Mouse (Mus musculus) liver, embryonic 14.5 days (tissue): ENCODE data around the gene Nxnl1. TPM values are rescaled to one million over a fixed set of nuclear protein-coding genes. Genes with fewer than 3 reads are reported as not detected.
A peak's percentile ranks its signal among the peaks of the same experiment; 100 is the strongest.
"Not testable (repeated sequence)": the region's sequence is repeated elsewhere in the genome, so short reads cannot be mapped to it uniquely, and the experiment has no call there.

Experiments used
- ATAC-seq: fragments of 200-750 bp; cut with Nextera tagmentation; 2 replicates; pipeline ENCODE4 v1.8.0; 2017; ENCODE audit warnings: moderate number of reproducible peaks, mild to moderate bottlenecking, moderate library complexity; ENCODE audit not compliant: insufficient read depth
- DNase-seq, 3 experiments: peaks; one replicate each; pipeline ENCODE4 v3.0.0-alpha.2; 2012 to 2013; ENCODE audit warnings: low read depth in 3 of 3, low spot score in 3 of 3
- H3K27ac ChIP-seq: fragments of 300-500 bp; sonication (generic); 2 replicates; pipeline ENCODE4 v1.5.1; 2014; ENCODE audit warnings: moderate library complexity, mild to moderate bottlenecking, control low read depth, inconsistent platforms
- H3K27me3 ChIP-seq: fragments of 300-500 bp; sonication (generic); 2 replicates; pipeline ENCODE4 v1.6.1; 2014; ENCODE audit warnings: mild to moderate bottlenecking, low read length, moderate library complexity; ENCODE audit not compliant: control insufficient read depth, insufficient read depth
- H3K36me3 ChIP-seq: fragments of 300-500 bp; sonication (generic); replicated peaks from 2 replicates; pipeline ENCODE4 v1.6.1; 2014; ENCODE audit warnings: low read depth; ENCODE audit not compliant: control insufficient read depth, insufficient read depth
- H3K4me1 ChIP-seq, 2 experiments: fragments of 200-500 bp in 1 of 2; fragments of 300-500 bp in 1 of 2; sonication (generic) in 1 of 2; replicated peaks; 2 replicates each; pipeline ENCODE4 v1.6.1; 2012 to 2014; ENCODE audit warnings: antibody characterized with exemption in 1 of 2, inconsistent platforms in 1 of 2, low read length in 1 of 2; ENCODE audit not compliant: control insufficient read depth in 2 of 2, insufficient read depth in 2 of 2
- H3K4me2 ChIP-seq: fragments of 300-500 bp; sonication (generic); 2 replicates; pipeline ENCODE4 v1.6.1; 2014; ENCODE audit warnings: low read depth, mild to moderate bottlenecking, control low read depth, moderate library complexity
- H3K4me3 ChIP-seq, 2 experiments: fragments of 200-500 bp in 1 of 2; fragments of 300-500 bp in 1 of 2; sonication (generic) in 1 of 2; 2 replicates each; pipeline ENCODE4 v1.5.1; 2012 to 2014; ENCODE audit warnings: low read depth in 2 of 2, low read length in 2 of 2, mild to moderate bottlenecking in 2 of 2, control low read depth in 1 of 2, inconsistent platforms in 1 of 2, moderate library complexity in 1 of 2; ENCODE audit not compliant: insufficient read depth in 1 of 2
- H3K9ac ChIP-seq: fragments of 300-500 bp; sonication (generic); replicated peaks from 2 replicates; pipeline ENCODE4 v1.6.1; 2014; ENCODE audit warnings: mild to moderate bottlenecking, control low read depth, moderate library complexity
- H3K9me3 ChIP-seq: fragments of 300-500 bp; sonication (generic); 2 replicates; pipeline ENCODE4 v1.6.1; 2016; ENCODE audit warnings: low read length, mixed read lengths; ENCODE audit not compliant: control insufficient read depth
- CTCF ChIP-seq: IDR thresholded peaks from 2 replicates; pipeline ENCODE4 v1.5.1; 2016; ENCODE audit warnings: antibody characterized with exemption, low read depth, control low read depth
- EP300 ChIP-seq: IDR thresholded peaks from 2 replicates; pipeline ENCODE4 v1.6.1; 2016; ENCODE audit warnings: antibody characterized with exemption, low read depth
- WGBS: fragments of 180-500 bp; shearing (Covaris S2); extraction: QIAGEN DNeasy Blood & Tissue Kit; methylation state at CpG from one replicate; pipeline ENCODE4 v1.1.7; 2014; ENCODE audit not compliant: insufficient replicate concordance; 5-methylcytosine and 5-hydroxymethylcytosine counted together
- polyA plus RNA-seq, 2 experiments: library from polyadenylated mRNA; depleted of rRNA in 1 of 2; stranded (reverse) in 1 of 2; unstranded in 1 of 2; fragments of >200 nt; fragmentation: Nextera tagmentation in 1 of 2; extraction: Ambion mirVana in 1 of 2; gene quantifications; 2 replicates each; pipeline versions ENCODE4 v1.2.1 to v1.2.3; 2012 to 2014

Nxnl1 gene
- polyA plus RNA-seq, 2 experiments = 0.06 TPM; not detected in 1

- peak; percentile 96 for TF ChIP-seq CTCF
- TF ChIP-seq EP300 = no peak
- H3K4me2 ChIP-seq = no peak overlapping the region
Measured at GRCm38 (mm10) chr8:71521634-71522033, 44.8 kb downstream of the Nxnl1 start.

GRCm38 (mm10) chr8:71519037-71519825 lies 47.2 kb downstream of the Nxnl1 start:
- H3K27ac ChIP-seq, H3K27me3 ChIP-seq, H3K9ac ChIP-seq, H3K4me3 ChIP-seq, H3K4me1 ChIP-seq, H3K36me3 ChIP-seq, H3K4me2 ChIP-seq, H3K9me3 ChIP-seq, ATAC-seq: not testable (repeated sequence)
- whole genome bisulfite sequencing = 27% methylated on average over 10 of the region's 10 CpGs
- peak; percentile 60 for TF ChIP-seq CTCF
- peak in 2 of 3 experiments; percentile 23 to 55 for DNase-seq

More at GRCm38 (mm10) chr8:71521634-71522033, 44.8 kb downstream of the Nxnl1 start:
- WGBS = 3% methylated on average over 17 of the region's 17 CpGs
- Histone ChIP-seq H3K27ac (no peak overlapping the region), H3K9ac (no peak overlapping the region), H3K36me3 (no peaks in the 10 kb centered on the region), H3K4me3 (no peak overlapping the region), H3K9me3 (no peaks in the 10 kb centered on the region), H3K4me1 (no peaks in the 10 kb centered on the region; a peak in 1 of 4 replicates), H3K27me3 (peaks cover 15% of the 10 kb centered on the region)
- DNase-seq = peak; percentile 66 to 75 (median 69)
- ATAC-seq = peak; percentile 75

GRCm38 (mm10) chr8:71516786-71517185 lies 49.6 kb downstream of the Nxnl1 start:
- 39% methylated on average over 6 of the region's 6 CpGs for WGBS

GRCm38 (mm10) chr8:71515043-71515442 lies 51.4 kb downstream of the Nxnl1 start:
- H3K9me3 ChIP-seq = no peaks in the 10 kb centered on the region
- no peak overlapping the region for H3K4me2 ChIP-seq
- TF ChIP-seq CTCF (peak; percentile 26; the same call in 1 of the 2 replicates), EP300 (no peak)
- H3K4me3 ChIP-seq = no peak overlapping the region
- no peak for ATAC-seq
- peaks cover 5 to 7% of the 10 kb centered on the region in 2 experiments; a peak in 3 of 4 replicates for H3K4me1 ChIP-seq
- H3K36me3 ChIP-seq = no peaks in the 10 kb centered on the region
- no peak for DNase-seq
- WGBS = 62% methylated on average over 5 of the region's 5 CpGs
- H3K9ac ChIP-seq = no peak overlapping the region
- no peak overlapping the region for H3K27ac ChIP-seq
- H3K27me3 ChIP-seq = no peaks in the 10 kb centered on the region

More at GRCm38 (mm10) chr8:71516786-71517185, 49.6 kb downstream of the Nxnl1 start:
- no peak for DNase-seq
- no peaks in the 10 kb centered on the region for H3K9me3 ChIP-seq
- peaks cover 3 to 5% of the 10 kb centered on the region in 2 experiments; a peak in 3 of 4 replicates for H3K4me1 ChIP-seq
- H3K27me3 ChIP-seq = no peaks in the 10 kb centered on the region
- H3K4me3 ChIP-seq = no peak overlapping the region
- TF ChIP-seq EP300 = no peak
- TF ChIP-seq CTCF = no peak
- ATAC-seq = no peak
- H3K9ac ChIP-seq = no peak overlapping the region
- no peak overlapping the region for H3K4me2 ChIP-seq
- H3K27ac ChIP-seq = no peak overlapping the region
- no peaks in the 10 kb centered on the region for H3K36me3 ChIP-seq

- Histone ChIP-seq H3K27me3 (peaks cover 8% of the 10 kb centered on the region), H3K9ac (no peak overlapping the region), H3K36me3 (no peaks in the 10 kb centered on the region), H3K9me3 (no peaks in the 10 kb centered on the region), H3K27ac (no peak overlapping the region), H3K4me1 (peaks cover 5 to 7% of the 10 kb centered on the region in 2 experiments; a peak in 3 of 4 replicates), H3K4me3 (no peak overlapping the region), H3K4me2 (no peak overlapping the region)
- TF ChIP-seq CTCF (0 out of 2 replicates have a peak, but pooled peaks have one; percentile 8), EP300 (no peak)
- ATAC-seq (no peak), DNase-seq (no peak)
- WGBS = 29% methylated on average over 15 of the region's 15 CpGs
Measured at GRCm38 (mm10) chr8:71513018-71513754, 53.2 kb downstream of the Nxnl1 start.
